Mouse (Mus musculus) hindbrain, embryonic 13.5 days (tissue): ENCODE results near the gene Acaca. TPM values are rescaled to one million over a fixed set of nuclear protein-coding genes. Genes with fewer than 3 reads are reported as not detected.

Experiments used
- ATAC-seq: fragments of 200-750 bp; cut with Nextera tagmentation; 2 replicates; pipeline ENCODE4 v1.8.0; 2017; ENCODE audit warnings: moderate TSS enrichment; ENCODE audit not compliant: low FRiP score
- H3K27ac ChIP-seq: fragments of 300-500 bp; sonication (generic); 2 replicates; pipeline ENCODE4 v1.5.1; 2015; ENCODE audit warnings: inconsistent platforms, mild to moderate bottlenecking, moderate library complexity
- H3K27me3 ChIP-seq: fragments of 300-500 bp; sonication (generic); 2 replicates; pipeline ENCODE4 v1.6.1; 2015; ENCODE audit warnings: mild to moderate bottlenecking, inconsistent platforms
- H3K36me3 ChIP-seq: fragments of 300-500 bp; sonication (generic); 2 replicates; pipeline ENCODE4 v1.6.1; 2015; ENCODE audit warnings: mild to moderate bottlenecking, inconsistent platforms
- H3K4me1 ChIP-seq: fragments of 300-500 bp; sonication (generic); replicated peaks from 2 replicates; pipeline ENCODE4 v1.6.1; 2015; ENCODE audit warnings: inconsistent platforms
- H3K4me2 ChIP-seq: fragments of 300-500 bp; sonication (generic); 2 replicates; pipeline ENCODE4 v1.6.1; 2015; ENCODE audit warnings: inconsistent platforms, mild to moderate bottlenecking, moderate library complexity
- H3K4me3 ChIP-seq: fragments of 300-500 bp; sonication (generic); 2 replicates; pipeline ENCODE4 v1.5.1; 2015; ENCODE audit warnings: mild to moderate bottlenecking, inconsistent platforms
- H3K9ac ChIP-seq: fragments of 300-500 bp; sonication (generic); 2 replicates; pipeline ENCODE4 v1.6.1; 2015; ENCODE audit warnings: mild to moderate bottlenecking, inconsistent platforms
- H3K9me3 ChIP-seq: fragments of 300-500 bp; sonication (generic); 2 replicates; pipeline ENCODE4 v1.6.1; 2016; ENCODE audit warnings: inconsistent platforms
- WGBS: fragments of 180-500 bp; shearing (Covaris S2); methylation state at CpG from one replicate; pipeline ENCODE4 v1.1.7; 2015; 5-methylcytosine and 5-hydroxymethylcytosine counted together
- polyA plus RNA-seq: library from polyadenylated mRNA; unstranded; fragments of >200 nt; fragmentation: Nextera tagmentation; extraction: Ambion mirVana; gene quantifications from 2 replicates; pipeline ENCODE4 v1.2.1, GENCODE M21; 2015

Gene Acaca
- polyA plus RNA-seq, 1 experiment from 2014 or later = 24.5 TPM

DNA sequence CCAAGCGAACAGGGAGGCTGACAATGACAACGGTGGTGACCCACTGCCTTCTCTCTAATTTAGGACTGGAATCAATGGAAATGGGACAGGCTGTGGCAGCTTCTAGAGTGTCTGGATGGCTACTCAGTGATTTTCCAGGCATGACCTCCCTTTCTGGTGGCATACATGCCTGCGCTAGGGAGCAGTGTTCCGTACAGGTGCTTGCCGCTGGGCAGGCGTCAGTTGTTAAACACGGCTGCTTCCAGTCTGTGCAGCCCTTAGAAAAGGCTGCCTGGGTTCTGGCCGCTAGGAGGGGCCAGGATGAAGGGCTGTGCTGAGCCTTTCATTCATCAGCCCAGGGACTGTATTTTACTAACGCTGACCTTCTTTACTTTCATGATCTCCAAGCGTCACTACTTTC lies 63.8 kb downstream of the Acaca start:
- WGBS = 68% methylated on average over 10 of the region's 10 CpGs
- no peaks in the 10 kb centered on the region for H3K9me3 ChIP-seq
- ATAC-seq = no peak
- H3K4me3 ChIP-seq = no peak overlapping the region
- H3K27me3 ChIP-seq = no peaks in the 10 kb centered on the region
- H3K4me2 ChIP-seq = no peak overlapping the region
- H3K9ac ChIP-seq = no peak overlapping the region
- H3K36me3 ChIP-seq = peaks cover 11% of the 10 kb centered on the region
- H3K27ac ChIP-seq = no peak overlapping the region
- 0 out of 2 replicates have a peak, but pooled peaks cover 4% of the 10 kb centered on the region for H3K4me1 ChIP-seq

DNA sequence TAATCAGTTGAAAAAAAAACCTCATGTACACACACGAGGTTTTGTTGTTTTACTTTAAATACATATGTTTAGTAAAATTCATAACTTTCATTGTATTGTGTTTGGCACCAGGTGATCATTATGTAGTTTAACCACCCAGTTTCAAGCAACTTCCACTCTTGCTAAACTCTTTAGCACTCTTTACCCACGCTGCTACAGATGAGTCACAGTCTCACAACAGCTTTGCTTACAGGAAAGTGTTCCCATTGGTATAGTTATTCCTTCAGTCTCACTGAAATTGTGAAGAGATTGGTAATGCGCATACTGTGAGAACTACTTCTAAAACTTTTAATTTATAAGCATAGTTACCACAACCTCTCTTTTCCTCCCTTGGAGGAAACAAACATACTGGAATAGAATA lies 65.3 kb downstream of the Acaca start:
- Histone ChIP-seq H3K9ac (no peak overlapping the region), H3K36me3 (peaks cover 11% of the 10 kb centered on the region), H3K4me3 (no peak overlapping the region), H3K27ac (no peak overlapping the region), H3K4me2 (no peak overlapping the region), H3K9me3 (no peaks in the 10 kb centered on the region), H3K27me3 (no peaks in the 10 kb centered on the region), H3K4me1 (0 out of 2 replicates have a peak, but pooled peaks cover 4% of the 10 kb centered on the region)
- ATAC-seq = no peak
- WGBS = 93% methylated on average over 3 of the region's 3 CpGs

DNA sequence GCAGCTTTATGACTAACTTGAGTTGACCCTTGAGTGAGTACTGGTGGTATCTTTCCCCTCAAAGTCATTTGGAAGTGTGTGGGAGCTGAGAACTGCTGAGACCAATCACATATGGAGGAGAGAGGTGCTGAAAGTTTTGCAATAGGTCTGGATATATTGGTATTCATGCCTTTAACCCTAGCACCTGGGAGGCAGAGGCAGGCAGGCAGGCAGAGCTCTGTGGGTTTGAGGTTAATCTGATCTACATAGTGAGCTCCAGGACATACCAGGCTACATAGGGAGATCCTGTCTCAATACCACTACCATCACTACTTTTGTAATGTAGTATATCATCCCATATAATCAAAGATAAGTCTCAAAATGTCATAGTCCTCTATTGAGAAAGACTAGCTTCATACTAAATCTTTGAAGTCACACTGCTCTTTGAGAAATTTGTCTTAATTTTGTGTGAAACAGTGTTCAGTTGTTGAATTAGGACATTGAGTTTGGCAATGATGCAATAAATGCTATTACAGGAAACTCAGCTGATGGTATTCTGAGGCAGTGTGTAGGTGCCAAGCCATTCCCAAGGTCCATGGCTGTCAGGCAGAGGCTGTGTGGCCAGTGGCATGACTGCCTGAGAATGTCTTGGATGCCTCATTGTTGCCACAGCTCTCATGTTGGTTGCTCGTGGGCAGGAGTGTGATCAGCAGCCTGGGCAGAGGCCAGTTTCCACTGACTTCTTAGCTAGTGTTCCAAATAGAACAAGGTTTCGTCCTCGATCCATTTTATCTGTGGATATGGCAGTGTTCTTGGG lies 68.3 kb downstream of the Acaca start:
- 96% methylated on average over 3 of the region's 3 CpGs for WGBS

DNA sequence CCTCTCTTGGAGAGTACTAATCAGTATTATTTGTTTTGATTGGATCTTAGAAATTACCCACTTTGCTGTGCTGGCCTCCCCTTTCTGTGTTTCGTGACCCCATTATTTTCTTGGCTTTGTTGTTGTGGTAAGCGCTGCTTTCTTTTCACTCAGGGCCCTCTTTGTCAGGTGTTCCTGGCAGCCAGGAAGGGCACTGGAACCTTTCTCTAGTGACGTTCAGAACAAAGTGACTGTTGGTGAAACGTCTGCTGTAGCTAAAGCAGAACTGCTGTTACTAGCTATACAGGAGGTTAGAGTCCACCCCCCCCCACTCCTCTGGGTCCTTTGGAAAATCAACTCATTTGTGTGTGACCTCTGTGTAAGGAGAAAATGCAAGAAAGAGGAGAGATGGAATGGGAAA lies 76.3 kb downstream of the Acaca start:
- H3K9me3 ChIP-seq = no peaks in the 10 kb centered on the region
- 52% methylated on average over 4 of the region's 4 CpGs for WGBS
- H3K4me1 ChIP-seq = no peaks in the 10 kb centered on the region
- no peak overlapping the region for H3K9ac ChIP-seq
- no peak overlapping the region for H3K4me2 ChIP-seq
- peaks cover 4% of the 10 kb centered on the region; the same call in 1 of the 2 replicates for H3K36me3 ChIP-seq
- H3K4me3 ChIP-seq = no peak overlapping the region
- H3K27me3 ChIP-seq = no peaks in the 10 kb centered on the region
- ATAC-seq = no peak
- H3K27ac ChIP-seq = no peak overlapping the region

More for the DNA sequence above, 68.3 kb downstream of the Acaca start:
- H3K4me1 ChIP-seq = 0 out of 2 replicates have a peak, but pooled peaks cover 4% of the 10 kb centered on the region
- H3K4me2 ChIP-seq = no peak overlapping the region
- H3K9me3 ChIP-seq = no peaks in the 10 kb centered on the region
- no peak overlapping the region for H3K9ac ChIP-seq
- H3K27ac ChIP-seq = no peak overlapping the region
- no peak overlapping the region for H3K4me3 ChIP-seq
- no peaks in the 10 kb centered on the region for H3K27me3 ChIP-seq
- H3K36me3 ChIP-seq = peaks cover 11% of the 10 kb centered on the region
- ATAC-seq = no peak

DNA sequence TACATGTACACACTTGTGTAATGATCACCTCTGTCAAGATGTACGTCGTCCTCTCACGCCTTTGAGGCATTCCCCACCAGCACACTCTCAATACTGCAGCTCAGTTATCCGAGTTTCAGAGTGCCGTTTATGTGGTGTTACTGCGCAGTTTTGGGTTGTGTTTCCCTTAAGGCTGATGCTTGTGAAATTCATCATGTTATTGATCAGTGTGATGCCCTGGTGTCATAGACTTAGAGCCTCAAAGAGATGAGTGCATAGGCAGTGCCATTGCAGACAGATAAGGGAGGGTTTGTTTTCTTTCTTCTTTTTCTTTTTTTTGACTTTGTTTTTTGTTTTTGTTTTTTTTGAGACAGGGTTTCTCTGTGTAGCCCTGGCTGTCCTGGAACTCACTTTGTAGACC lies 81.4 kb downstream of the Acaca start:
- Histone ChIP-seq H3K27ac (no peak overlapping the region), H3K9ac (no peak overlapping the region), H3K4me3 (no peak overlapping the region), H3K4me2 (no peak overlapping the region), H3K9me3 (no peaks in the 10 kb centered on the region), H3K36me3 (no peaks in the 10 kb centered on the region), H3K27me3 (no peaks in the 10 kb centered on the region), H3K4me1 (no peaks in the 10 kb centered on the region)
- 98% methylated on average over 6 of the region's 6 CpGs for WGBS
- no peak for ATAC-seq

DNA sequence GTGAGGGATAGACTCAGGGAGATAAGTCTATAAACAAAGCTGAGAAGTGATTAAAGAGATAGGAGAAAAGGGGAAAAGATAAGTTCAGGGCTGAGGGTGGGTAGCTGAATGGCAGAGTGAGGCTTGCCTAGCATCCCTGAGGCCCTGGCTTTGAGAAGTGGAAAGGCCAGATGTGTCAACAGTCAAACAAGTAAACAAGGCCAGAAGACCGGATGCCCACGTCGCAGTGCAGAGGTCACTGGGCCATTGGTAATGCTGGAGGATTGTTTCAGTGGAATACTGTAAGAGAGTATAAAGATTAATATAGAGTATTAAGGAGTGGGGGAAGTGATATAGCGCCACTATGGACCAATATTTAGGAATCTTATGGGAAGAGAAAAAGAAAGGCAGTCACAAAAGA lies 89.5 kb downstream of the Acaca start:
- H3K4me1 ChIP-seq = no peaks in the 10 kb centered on the region
- H3K4me2 ChIP-seq = no peak overlapping the region
- no peak overlapping the region for H3K4me3 ChIP-seq
- no peak overlapping the region for H3K27ac ChIP-seq
- no peaks in the 10 kb centered on the region for H3K27me3 ChIP-seq
- no peak for ATAC-seq
- no peak overlapping the region for H3K9ac ChIP-seq
- no peaks in the 10 kb centered on the region for H3K9me3 ChIP-seq
- H3K36me3 ChIP-seq = peaks cover 12% of the 10 kb centered on the region
- 87% methylated on average over 4 of the region's 4 CpGs for WGBS

GRCm38 (mm10) chr11:84243562-84243961 lies 114.1 kb downstream of the Acaca start:
- no peak for ATAC-seq
- H3K4me3 ChIP-seq = no peak overlapping the region
- no peak overlapping the region for H3K4me2 ChIP-seq
- H3K27ac ChIP-seq = no peak overlapping the region
- peaks cover 15% of the 10 kb centered on the region for H3K36me3 ChIP-seq
- H3K9me3 ChIP-seq = no peaks in the 10 kb centered on the region
- H3K27me3 ChIP-seq = no peaks in the 10 kb centered on the region
- H3K9ac ChIP-seq = no peak overlapping the region
- no peaks in the 10 kb centered on the region for H3K4me1 ChIP-seq

- Histone ChIP-seq H3K9me3 (no peaks in the 10 kb centered on the region), H3K36me3 (peaks cover 24% of the 10 kb centered on the region), H3K4me3 (no peak overlapping the region), H3K27ac (no peak overlapping the region), H3K9ac (no peak overlapping the region), H3K4me2 (no peak overlapping the region), H3K27me3 (no peaks in the 10 kb centered on the region), H3K4me1 (no peaks in the 10 kb centered on the region)
- no peak for ATAC-seq
- WGBS = 94% methylated on average over 1 of the region's 1 CpGs
These were observed 117.9 kb downstream of the Acaca start for GRCm38 (mm10) chr11:84247370-84247769.

GRCm38 (mm10) chr11:84251170-84251569 lies 121.7 kb downstream of the Acaca start:
- peaks cover 41% of the 10 kb centered on the region for H3K36me3 ChIP-seq
- WGBS = 95% methylated on average over 3 of the region's 3 CpGs
- no peaks in the 10 kb centered on the region for H3K4me1 ChIP-seq
- no peak overlapping the region for H3K4me2 ChIP-seq
- no peaks in the 10 kb centered on the region for H3K9me3 ChIP-seq
- no peak overlapping the region for H3K9ac ChIP-seq
- no peak overlapping the region for H3K4me3 ChIP-seq
- no peaks in the 10 kb centered on the region for H3K27me3 ChIP-seq
- no peak overlapping the region for H3K27ac ChIP-seq
- no peak for ATAC-seq

- no peaks in the 10 kb centered on the region for H3K27me3 ChIP-seq
- no peak overlapping the region for H3K4me3 ChIP-seq
- no peak overlapping the region for H3K27ac ChIP-seq
- H3K36me3 ChIP-seq = peaks cover 48% of the 10 kb centered on the region
- no peak for ATAC-seq
- no peaks in the 10 kb centered on the region for H3K4me1 ChIP-seq
- H3K9ac ChIP-seq = no peak overlapping the region
- no peaks in the 10 kb centered on the region for H3K9me3 ChIP-seq
- no peak overlapping the region for H3K4me2 ChIP-seq
- WGBS = 89% methylated on average over 1 of the region's 1 CpGs
These were observed 123.0 kb downstream of the Acaca start for GRCm38 (mm10) chr11:84252425-84252824.

GRCm38 (mm10) chr11:84255879-84256278 lies 126.4 kb downstream of the Acaca start:
- no peak overlapping the region for H3K27ac ChIP-seq
- H3K9me3 ChIP-seq = no peaks in the 10 kb centered on the region
- H3K4me2 ChIP-seq = no peak overlapping the region
- H3K27me3 ChIP-seq = no peaks in the 10 kb centered on the region
- ATAC-seq = no peak
- H3K4me3 ChIP-seq = no peak overlapping the region
- no peak overlapping the region for H3K9ac ChIP-seq
- 85% methylated on average over 4 of the region's 4 CpGs for WGBS
- no peaks in the 10 kb centered on the region for H3K4me1 ChIP-seq
- H3K36me3 ChIP-seq = peaks cover 58% of the 10 kb centered on the region

GRCm38 (mm10) chr11:84258053-84258710 lies 128.7 kb downstream of the Acaca start:
- H3K4me3 ChIP-seq = no peak overlapping the region
- H3K27ac ChIP-seq = no peak overlapping the region
- H3K9ac ChIP-seq = no peak overlapping the region
- H3K27me3 ChIP-seq = no peaks in the 10 kb centered on the region
- ATAC-seq = no peak
- H3K4me1 ChIP-seq = no peaks in the 10 kb centered on the region
- no peaks in the 10 kb centered on the region for H3K9me3 ChIP-seq
- WGBS = 95% methylated on average over 4 of the region's 4 CpGs
- no peak overlapping the region for H3K4me2 ChIP-seq
- peaks cover 62% of the 10 kb centered on the region for H3K36me3 ChIP-seq

DNA sequence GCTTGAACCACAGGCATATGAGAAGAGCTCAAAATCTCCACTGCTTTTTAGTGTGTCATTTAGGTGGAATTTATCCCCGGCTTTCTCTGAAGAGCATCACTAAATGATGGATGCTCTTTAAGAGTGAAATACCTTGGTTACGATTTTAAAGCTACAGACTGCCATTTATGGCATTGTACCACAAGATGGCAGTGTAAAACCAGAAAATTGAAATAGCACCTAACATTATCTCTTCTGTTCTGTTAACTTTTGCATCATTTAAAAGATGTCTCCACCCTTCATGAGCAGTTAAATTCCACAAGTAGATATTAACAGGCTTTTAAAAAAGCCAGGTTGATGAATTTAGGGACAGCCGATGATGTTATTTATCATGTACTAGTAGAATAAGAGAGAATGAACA lies 135.0 kb downstream of the Acaca start:
- no peak for ATAC-seq
- WGBS = 65% methylated on average over 3 of the region's 3 CpGs
- H3K36me3 ChIP-seq = peaks cover 70% of the 10 kb centered on the region
- peaks cover under 1% of the 10 kb centered on the region; the same call in 1 of the 2 replicates for H3K4me1 ChIP-seq
- H3K9ac ChIP-seq = no peak overlapping the region
- H3K4me3 ChIP-seq = no peak overlapping the region
- H3K9me3 ChIP-seq = no peaks in the 10 kb centered on the region
- H3K27me3 ChIP-seq = no peaks in the 10 kb centered on the region
- no peak overlapping the region for H3K4me2 ChIP-seq
- no peak overlapping the region for H3K27ac ChIP-seq
